Mouse (Mus musculus) embryonic facial prominence, embryonic 13.5 days (tissue): Measurements from ENCODE around the gene Srcin1. TPM values are rescaled to one million over a fixed set of nuclear protein-coding genes. Genes with fewer than 3 reads are reported as not detected.

Source experiments
- ATAC-seq: fragments of 200-750 bp; cut with Nextera tagmentation; 2 replicates; pipeline ENCODE4 v1.8.0; 2017; ENCODE audit warnings: low read depth; ENCODE audit not compliant: insufficient number of reproducible peaks, insufficient read depth, low FRiP score, low TSS enrichment
- H3K27ac ChIP-seq: fragments of 300-500 bp; sonication (generic); 2 replicates; pipeline ENCODE4 v1.5.1; 2015; ENCODE audit warnings: moderate library complexity, mild to moderate bottlenecking, inconsistent platforms
- H3K27me3 ChIP-seq: fragments of 300-500 bp; sonication (generic); 2 replicates; pipeline ENCODE4 v1.6.1; 2015; ENCODE audit warnings: mild to moderate bottlenecking, inconsistent platforms
- H3K36me3 ChIP-seq: fragments of 300-500 bp; sonication (generic); 2 replicates; pipeline ENCODE4 v1.6.1; 2015; ENCODE audit warnings: mild to moderate bottlenecking, inconsistent platforms
- H3K4me1 ChIP-seq: fragments of 300-500 bp; sonication (generic); 2 replicates; pipeline ENCODE4 v1.6.1; 2015; ENCODE audit warnings: inconsistent platforms
- H3K4me2 ChIP-seq: fragments of 300-500 bp; sonication (generic); 2 replicates; pipeline ENCODE4 v1.6.1; 2015; ENCODE audit warnings: moderate library complexity, mild to moderate bottlenecking, inconsistent platforms
- H3K4me3 ChIP-seq: fragments of 300-500 bp; sonication (generic); 2 replicates; pipeline ENCODE4 v1.5.1; 2015; ENCODE audit warnings: mild to moderate bottlenecking, inconsistent platforms
- H3K9ac ChIP-seq: fragments of 300-500 bp; sonication (generic); 2 replicates; pipeline ENCODE4 v1.6.1; 2015; ENCODE audit warnings: mild to moderate bottlenecking, inconsistent platforms
- H3K9me3 ChIP-seq: fragments of 300-500 bp; sonication (generic); 2 replicates; pipeline ENCODE4 v1.6.1; 2016; ENCODE audit warnings: inconsistent platforms
- WGBS: fragments of 180-500 bp; shearing (Covaris S2); methylation state at CpG from one replicate; pipeline ENCODE4 v1.1.7; 2015; ENCODE audit warnings: mixed read lengths; 5-methylcytosine and 5-hydroxymethylcytosine counted together
- polyA plus RNA-seq: library from polyadenylated mRNA; unstranded; fragments of >200 nt; fragmentation: Nextera tagmentation; extraction: Ambion mirVana; gene quantifications from 2 replicates; pipeline ENCODE4 v1.2.1, GENCODE M21; 2015

Gene Srcin1
- polyA plus RNA-seq, 1 experiment from 2014 or later, result 0.76 TPM

- H3K4me2 ChIP-seq, result 0 out of 2 replicates have a peak overlapping the region, but pooled peaks have one; percentile 11
- 0 out of 2 replicates have a peak, but pooled peaks cover 4% of the 10 kb centered on the region for H3K36me3 ChIP-seq
- peaks cover 15% of the 10 kb centered on the region for H3K4me1 ChIP-seq
These were observed 64.9 kb downstream of the Srcin1 start for GRCm38 (mm10) chr11:97510966-97511660.

GRCm38 (mm10) chr11:97509715-97510485 is 66.1 kb downstream of the Srcin1 start:
- Histone ChIP-seq H3K27ac (no peak overlapping the region), H3K36me3 (no peaks in the 10 kb centered on the region), H3K9me3 (no peaks in the 10 kb centered on the region), H3K4me1 (peaks cover 15% of the 10 kb centered on the region), H3K4me2 (no peak overlapping the region), H3K4me3 (no peak overlapping the region), H3K9ac (no peak overlapping the region), H3K27me3 (no peaks in the 10 kb centered on the region)
- WGBS, result 66% methylated on average over 24 of the region's 24 CpGs
- ATAC-seq, result no peak

More at GRCm38 (mm10) chr11:97510966-97511660, 64.9 kb downstream of the Srcin1 start:
- Histone ChIP-seq H3K27me3 (no peaks in the 10 kb centered on the region), H3K9ac (no peak overlapping the region), H3K9me3 (no peaks in the 10 kb centered on the region), H3K27ac (no peak overlapping the region; the same call in 1 of the 2 replicates), H3K4me3 (no peak overlapping the region)
- WGBS, result 31% methylated on average over 10 of the region's 10 CpGs
- ATAC-seq, result no peak

- H3K27me3 ChIP-seq, result no peaks in the 10 kb centered on the region
- H3K27ac ChIP-seq, result no peak overlapping the region
- no peak for ATAC-seq
- no peaks in the 10 kb centered on the region for H3K36me3 ChIP-seq
- no peak overlapping the region for H3K4me2 ChIP-seq
- 46% methylated on average over 5 of the region's 5 CpGs for WGBS
- peaks cover 15% of the 10 kb centered on the region for H3K4me1 ChIP-seq
- H3K4me3 ChIP-seq, result no peak overlapping the region
- H3K9ac ChIP-seq, result no peak overlapping the region
- H3K9me3 ChIP-seq, result no peaks in the 10 kb centered on the region
These were observed 66.9 kb downstream of the Srcin1 start for GRCm38 (mm10) chr11:97509058-97509457.

GRCm38 (mm10) chr11:97508198-97508597 is 67.8 kb downstream of the Srcin1 start:
- Histone ChIP-seq H3K9ac (no peak overlapping the region), H3K4me2 (no peak overlapping the region), H3K36me3 (no peaks in the 10 kb centered on the region), H3K27ac (no peak overlapping the region), H3K4me3 (no peak overlapping the region), H3K9me3 (no peaks in the 10 kb centered on the region), H3K4me1 (peaks cover 15% of the 10 kb centered on the region), H3K27me3 (no peaks in the 10 kb centered on the region)
- WGBS, result 62% methylated on average over 3 of the region's 3 CpGs
- ATAC-seq, result no peak

- no peak for ATAC-seq
- Histone ChIP-seq H3K36me3 (no peaks in the 10 kb centered on the region), H3K27me3 (peaks cover 14% of the 10 kb centered on the region), H3K4me3 (no peak overlapping the region), H3K4me2 (no peak overlapping the region), H3K27ac (no peak overlapping the region), H3K9me3 (no peaks in the 10 kb centered on the region), H3K9ac (no peak overlapping the region), H3K4me1 (peaks cover 21% of the 10 kb centered on the region)
- WGBS, result 61% methylated on average over 8 of the region's 8 CpGs
These were observed 69.7 kb downstream of the Srcin1 start for GRCm38 (mm10) chr11:97506331-97506730.

GRCm38 (mm10) chr11:97505784-97506183 is 70.2 kb downstream of the Srcin1 start:
- H3K9ac ChIP-seq, result no peak overlapping the region
- peaks cover 26% of the 10 kb centered on the region for H3K4me1 ChIP-seq
- no peak overlapping the region for H3K4me3 ChIP-seq
- WGBS, result 76% methylated on average over 4 of the region's 4 CpGs
- H3K27me3 ChIP-seq, result peaks cover 19% of the 10 kb centered on the region
- ATAC-seq, result no peak
- peaks cover 3% of the 10 kb centered on the region for H3K36me3 ChIP-seq
- no peak overlapping the region for H3K4me2 ChIP-seq
- H3K9me3 ChIP-seq, result no peaks in the 10 kb centered on the region
- no peak overlapping the region for H3K27ac ChIP-seq

GRCm38 (mm10) chr11:97502846-97503245 is 73.1 kb downstream of the Srcin1 start:
- H3K27ac ChIP-seq, result no peak overlapping the region
- no peaks in the 10 kb centered on the region for H3K9me3 ChIP-seq
- H3K4me2 ChIP-seq, result no peak overlapping the region
- peaks cover 34% of the 10 kb centered on the region for H3K4me1 ChIP-seq
- H3K4me3 ChIP-seq, result no peak overlapping the region
- H3K27me3 ChIP-seq, result peaks cover 49% of the 10 kb centered on the region
- H3K9ac ChIP-seq, result no peak overlapping the region
- 56% methylated on average over 4 of the region's 4 CpGs for WGBS
- peaks cover 15% of the 10 kb centered on the region for H3K36me3 ChIP-seq
- no peak for ATAC-seq

- ATAC-seq, result 0 out of 2 replicates have a peak, but pooled peaks have one; percentile 23
- peaks cover 20% of the 10 kb centered on the region for H3K36me3 ChIP-seq
- peaks cover 53% of the 10 kb centered on the region for H3K27me3 ChIP-seq
- peaks cover 34% of the 10 kb centered on the region for H3K4me1 ChIP-seq
- H3K4me3 ChIP-seq, result no peak overlapping the region
- WGBS, result 41% methylated on average over 9 of the region's 9 CpGs
- H3K9me3 ChIP-seq, result no peaks in the 10 kb centered on the region
- no peak overlapping the region for H3K27ac ChIP-seq
- H3K4me2 ChIP-seq, result no peak overlapping the region
- H3K9ac ChIP-seq, result no peak overlapping the region
These were observed 73.6 kb downstream of the Srcin1 start for GRCm38 (mm10) chr11:97502383-97502782.

- Histone ChIP-seq H3K27ac (no peak overlapping the region), H3K9me3 (no peaks in the 10 kb centered on the region), H3K9ac (peak overlapping the region; percentile 61), H3K4me3 (peak overlapping the region; percentile 38), H3K4me2 (peak overlapping the region; percentile 59), H3K4me1 (peaks cover 34% of the 10 kb centered on the region), H3K36me3 (peaks cover 31% of the 10 kb centered on the region), H3K27me3 (peaks cover 58% of the 10 kb centered on the region)
- WGBS, result 13% methylated on average over 51 of the region's 51 CpGs
- peak; percentile 44; the same call in 1 of the 2 replicates for ATAC-seq
These were observed 75.1 kb downstream of the Srcin1 start for GRCm38 (mm10) chr11:97500720-97501448.

GRCm38 (mm10) chr11:97499865-97500719 is 75.9 kb downstream of the Srcin1 start, which contains the start of gene 4933428G20Rik:
Gene 4933428G20Rik, minus strand, starts transcription at chr11:97500340.
- Histone ChIP-seq H3K9ac (peak within 1 kb of the TSS; percentile 61), H3K27me3 (peaks cover 58% of the 10 kb centered on the region), H3K36me3 (peaks cover 39% of the 10 kb centered on the region), H3K4me3 (peak within 1 kb of the TSS; percentile 38), H3K9me3 (no peaks in the 10 kb centered on the region), H3K4me1 (peaks cover 34% of the 10 kb centered on the region), H3K27ac (no peak within 1 kb of the TSS), H3K4me2 (peak within 1 kb of the TSS; percentile 59)
- no peak for ATAC-seq
- WGBS, result 10% methylated on average over 83 of the region's 88 CpGs
